Mouse (Mus musculus) neural tube, embryonic 11.5 days (tissue): ENCODE measurements around the gene Sptssa. TPM values are rescaled to one million over a fixed set of nuclear protein-coding genes. Genes with fewer than 3 reads are reported as not detected.
A peak's percentile ranks its signal among the peaks of the same experiment; 100 is the strongest.

Experiments
- ATAC-seq: fragments of 200-750 bp; cut with Nextera tagmentation; 2 replicates; pipeline ENCODE4 v1.8.0; 2017; ENCODE audit warnings: moderate number of reproducible peaks, mild to moderate bottlenecking, moderate TSS enrichment, moderate library complexity; ENCODE audit not compliant: insufficient read depth, low FRiP score, low TSS enrichment
- DNase-seq: peaks from one replicate; pipeline ENCODE4 v3.0.0-alpha.2; 2015; ENCODE audit warnings: low spot score
- H3K27ac ChIP-seq: fragments of 300-500 bp; sonication (generic); 2 replicates; pipeline ENCODE4 v1.5.1; 2014; ENCODE audit warnings: low read depth, mild to moderate bottlenecking, low read length
- H3K27me3 ChIP-seq: fragments of 300-500 bp; sonication (generic); 2 replicates; pipeline ENCODE4 v1.6.1; 2014; ENCODE audit warnings: mild to moderate bottlenecking, low read length, mixed read lengths; ENCODE audit not compliant: control insufficient read depth, insufficient read depth
- H3K36me3 ChIP-seq: fragments of 300-500 bp; sonication (generic); 2 replicates; pipeline ENCODE4 v1.6.1; 2014; ENCODE audit warnings: mild to moderate bottlenecking, low read length, moderate library complexity, mixed read lengths; ENCODE audit not compliant: control insufficient read depth, insufficient read depth
- H3K4me1 ChIP-seq: fragments of 300-500 bp; sonication (generic); 2 replicates; pipeline ENCODE4 v1.6.1; 2014; ENCODE audit warnings: low read length, mixed read lengths; ENCODE audit not compliant: control insufficient read depth, insufficient read depth
- H3K4me2 ChIP-seq: fragments of 300-500 bp; sonication (generic); 2 replicates; pipeline ENCODE4 v1.6.1; 2014; ENCODE audit warnings: low read depth, mild to moderate bottlenecking, moderate library complexity
- H3K4me3 ChIP-seq: fragments of 300-500 bp; sonication (generic); 2 replicates; pipeline ENCODE4 v1.5.1; 2014; ENCODE audit warnings: low read depth, low read length
- H3K9ac ChIP-seq: fragments of 300-500 bp; sonication (generic); 2 replicates; pipeline ENCODE4 v1.6.1; 2014; ENCODE audit warnings: mild to moderate bottlenecking, low read length
- H3K9me3 ChIP-seq: fragments of 300-500 bp; sonication (generic); 2 replicates; pipeline ENCODE4 v1.6.1; 2016; ENCODE audit warnings: low read length; ENCODE audit not compliant: control insufficient read depth
- WGBS: fragments of 180-500 bp; shearing (Covaris S2); extraction: QIAGEN DNeasy Blood & Tissue Kit; methylation state at CpG from one replicate; pipeline ENCODE4 v1.1.7; 2014; 5-methylcytosine and 5-hydroxymethylcytosine counted together
- polyA plus RNA-seq: library from polyadenylated mRNA; unstranded; fragments of >200 nt; fragmentation: Nextera tagmentation; extraction: Ambion mirVana; gene quantifications from 2 replicates; pipeline ENCODE4 v1.2.1, GENCODE M21; 2014

Gene Sptssa
- polyA plus RNA-seq: 188 and 190 TPM in 2 replicates

GRCm38 (mm10) chr12:54656396-54657171 lies at the start of gene Sptssa:
TSS of gene Sptssa (minus strand) at chr12:54656573.
- Histone ChIP-seq H3K4me3 (peak within 1 kb of the TSS; percentile 69), H3K27me3 (no peaks in the 10 kb centered on the region), H3K27ac (peak within 1 kb of the TSS; percentile 84), H3K36me3 (no peaks in the 10 kb centered on the region), H3K9me3 (no peaks in the 10 kb centered on the region), H3K9ac (peak within 1 kb of the TSS; percentile 78), H3K4me2 (peak within 1 kb of the TSS; percentile 65), H3K4me1 (peaks cover 12% of the 10 kb centered on the region)
- 8% methylated on average over 50 of the region's 53 CpGs for WGBS
- DNase-seq (peak; percentile 97), ATAC-seq (peak; percentile 99)

GRCm38 (mm10) chr12:54699394-54699793 lies 43.0 kb upstream of the Sptssa start:
- peaks cover 3% of the 10 kb centered on the region; the same call in 1 of the 2 replicates for H3K4me1 ChIP-seq
- WGBS: 76% methylated on average over 7 of the region's 7 CpGs
- H3K27ac ChIP-seq: no peak overlapping the region
- no peak for DNase-seq
- no peak overlapping the region for H3K4me2 ChIP-seq
- H3K36me3 ChIP-seq: no peaks in the 10 kb centered on the region
- no peaks in the 10 kb centered on the region for H3K27me3 ChIP-seq
- no peak for ATAC-seq
- H3K4me3 ChIP-seq: no peak overlapping the region
- no peak overlapping the region for H3K9ac ChIP-seq
- H3K9me3 ChIP-seq: no peaks in the 10 kb centered on the region

GRCm38 (mm10) chr12:54697791-54698250 lies 41.4 kb upstream of the Sptssa start:
- DNase-seq: no peak

GRCm38 (mm10) chr12:54697003-54697597 lies 40.7 kb upstream of the Sptssa start:
- Histone ChIP-seq H3K4me3 (no peak overlapping the region), H3K27ac (no peak overlapping the region; the same call in 1 of the 2 replicates), H3K36me3 (no peaks in the 10 kb centered on the region), H3K9ac (no peak overlapping the region), H3K27me3 (no peaks in the 10 kb centered on the region), H3K4me2 (no peak overlapping the region), H3K4me1 (peaks cover 3% of the 10 kb centered on the region; the same call in 1 of the 2 replicates), H3K9me3 (no peaks in the 10 kb centered on the region)
- no peak for DNase-seq
- ATAC-seq: peak; percentile 13; the same call in 1 of the 2 replicates
- 12% methylated on average over 7 of the region's 7 CpGs for WGBS

More at GRCm38 (mm10) chr12:54697791-54698250, 41.4 kb upstream of the Sptssa start:
- 58% methylated on average over 6 of the region's 6 CpGs for WGBS
- Histone ChIP-seq H3K4me3 (no peak overlapping the region), H3K36me3 (no peaks in the 10 kb centered on the region), H3K27ac (no peak overlapping the region), H3K4me1 (peaks cover 3% of the 10 kb centered on the region; the same call in 1 of the 2 replicates), H3K27me3 (no peaks in the 10 kb centered on the region), H3K9me3 (no peaks in the 10 kb centered on the region), H3K9ac (no peak overlapping the region), H3K4me2 (no peak overlapping the region)
- no peak for ATAC-seq

GRCm38 (mm10) chr12:54696242-54697002 lies 40.0 kb upstream of the Sptssa start:
- ATAC-seq (peak; percentile 87), DNase-seq (peak; percentile 96)
- H3K4me3 ChIP-seq: peak overlapping the region; percentile 80
- peak overlapping the region; percentile 81 for H3K4me2 ChIP-seq
- under 1% methylated on average over 32 of the region's 32 CpGs for whole genome bisulfite sequencing
- no peaks in the 10 kb centered on the region for H3K36me3 ChIP-seq
- no peaks in the 10 kb centered on the region for H3K9me3 ChIP-seq
- peaks cover 3% of the 10 kb centered on the region; the same call in 1 of the 2 replicates for H3K4me1 ChIP-seq
- H3K9ac ChIP-seq: peak overlapping the region; percentile 50
- no peaks in the 10 kb centered on the region for H3K27me3 ChIP-seq
- peak overlapping the region; percentile 96 for H3K27ac ChIP-seq

- under 1% methylated on average over 57 of the region's 57 CpGs for WGBS
- peak within 1 kb of the TSS; percentile 80 for H3K4me3 ChIP-seq
- H3K4me2 ChIP-seq: peak within 1 kb of the TSS; percentile 81
- H3K27ac ChIP-seq: peak within 1 kb of the TSS; percentile 96
- H3K9ac ChIP-seq: peak within 1 kb of the TSS; percentile 85
- no peaks in the 10 kb centered on the region for H3K27me3 ChIP-seq
- H3K36me3 ChIP-seq: peaks cover 2% of the 10 kb centered on the region; the same call in 1 of the 2 replicates
- ATAC-seq (peak; percentile 88), DNase-seq (peak; percentile 93)
- no peaks in the 10 kb centered on the region for H3K9me3 ChIP-seq
- H3K4me1 ChIP-seq: peaks cover 3% of the 10 kb centered on the region; the same call in 1 of the 2 replicates
These were observed 39.3 kb upstream of the Sptssa start, which contains the start of gene Eapp for GRCm38 (mm10) chr12:54695511-54696241. TSS of gene Eapp (minus strand) at chr12:54695897.

- Histone ChIP-seq H3K36me3 (peaks cover 2% of the 10 kb centered on the region; the same call in 1 of the 2 replicates), H3K27me3 (no peaks in the 10 kb centered on the region), H3K4me3 (peak overlapping the region; percentile 80), H3K9ac (peak overlapping the region; percentile 85), H3K27ac (peak overlapping the region; percentile 96), H3K9me3 (no peaks in the 10 kb centered on the region), H3K4me2 (peak overlapping the region; percentile 81), H3K4me1 (peaks cover 3% of the 10 kb centered on the region; the same call in 1 of the 2 replicates)
- DNase-seq (no peak), ATAC-seq (no peak)
- WGBS: 41% methylated on average over 12 of the region's 12 CpGs
These were observed 38.6 kb upstream of the Sptssa start for GRCm38 (mm10) chr12:54694847-54695510.
